Mouse (Mus musculus) lung, adult 2 months (tissue): ENCODE results near the gene Gm45337.

Source experiments
- CTCF ChIP-seq: fragments of 200-500 bp; IDR thresholded peaks from 2 replicates; pipeline ENCODE4 v1.5.1; 2011; ENCODE audit warnings: mild to moderate bottlenecking, low read length, control low read depth; ENCODE audit not compliant: insufficient read depth
- POLR2A ChIP-seq: fragments of 200-500 bp; IDR thresholded peaks from 2 replicates; pipeline ENCODE4 v1.6.1; 2011; ENCODE audit warnings: low read depth, mild to moderate bottlenecking, control low read depth, low read length, borderline replicate concordance; ENCODE audit errors: extremely low read depth

DNA sequence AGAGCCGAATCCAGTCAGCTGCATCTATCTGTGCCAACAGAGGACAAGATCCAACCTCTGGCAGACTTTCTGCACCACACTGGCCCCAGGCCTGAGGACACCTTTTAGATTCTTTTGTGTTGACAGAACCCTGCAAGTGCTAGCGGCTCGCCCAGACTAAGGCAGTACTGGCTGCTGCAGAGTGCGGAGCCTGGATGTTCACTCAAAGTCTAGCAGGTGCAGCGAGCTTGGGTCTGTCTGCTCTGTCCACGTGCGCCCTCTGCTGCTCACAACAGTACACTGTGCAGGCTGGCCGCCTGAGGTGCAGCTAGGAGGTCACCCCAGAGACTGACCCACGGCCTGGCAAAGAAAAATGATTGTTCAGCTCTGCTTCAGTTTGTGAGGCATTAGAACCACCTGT, 46.6 kb downstream of the Gm45337 start:
- TF ChIP-seq CTCF (peak; percentile 93), POLR2A (no peak)
